Mouse (Mus musculus): Measurements from ENCODE around the gene Ell3. TPM values are rescaled to one million over a fixed set of nuclear protein-coding genes. Genes with fewer than 3 reads are reported as not detected.

Gene Ell3
- polyA plus RNA-seq, 1 experiment from 2014 or later = 2.5 TPM

DNA sequence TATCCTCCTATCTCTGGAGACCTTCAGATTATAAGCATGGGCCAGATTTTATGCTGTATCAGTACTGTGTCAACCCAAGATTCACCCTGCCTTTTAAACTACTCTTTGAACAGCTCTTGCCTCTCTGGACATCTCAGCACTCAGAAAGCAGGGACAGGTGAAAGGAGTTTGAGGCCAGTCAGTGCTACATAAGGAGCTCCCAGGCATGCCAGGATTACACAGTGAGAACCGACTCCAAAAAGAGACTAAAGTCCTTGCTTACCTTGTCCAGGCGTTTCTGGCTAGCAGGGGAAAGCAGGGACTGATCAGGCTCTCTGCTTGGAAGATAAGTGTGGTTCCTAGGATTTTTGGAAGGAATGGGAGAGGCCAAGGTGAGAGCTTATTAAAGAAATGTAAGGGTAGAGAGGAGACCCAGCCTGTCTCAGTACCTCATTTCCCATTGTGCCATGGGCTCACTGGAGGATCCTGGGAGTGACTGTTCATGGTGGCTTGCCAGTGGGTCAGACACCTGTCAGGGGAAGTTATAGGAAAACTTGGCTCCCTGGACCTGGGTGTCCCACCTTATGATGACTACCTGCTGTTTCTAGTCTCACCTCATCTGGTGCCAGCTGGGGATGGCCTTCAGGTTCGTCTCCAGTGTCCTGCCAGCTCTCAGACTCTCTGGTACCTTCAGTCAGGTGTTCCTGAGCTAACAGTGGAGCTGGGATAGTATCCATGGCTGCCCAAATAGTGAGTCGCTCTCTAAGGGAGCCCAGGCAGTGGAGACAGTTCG lies 3.1 kb downstream of the Ell3 start:
- H3K4me2 ChIP-seq (ENCODE audit: low read length) = no peak overlapping the region
- H3K4me1 ChIP-seq (replicated peaks; ENCODE audit: control insufficient read depth, insufficient read depth, low read length) = peaks cover 14% of the 10 kb centered on the region
- H3K9me3 ChIP-seq (ENCODE audit: control insufficient read depth, low read length) = no peaks in the 10 kb centered on the region
- no peak overlapping the region for H3K4me3 ChIP-seq (replicated peaks; ENCODE audit: low read length)
- peaks cover 5% of the 10 kb centered on the region; the same call in 1 of the 2 replicates for H3K27me3 ChIP-seq (replicated peaks; ENCODE audit: control insufficient read depth, insufficient read depth, low read length)
- WGBS = 54% methylated on average over 5 of the region's 5 CpGs
- no peak overlapping the region for H3K27ac ChIP-seq (ENCODE audit: low read length)
- no peak for ATAC-seq
- H3K9ac ChIP-seq (replicated peaks; ENCODE audit: low read depth, low read length) = no peak overlapping the region
- peaks cover 25% of the 10 kb centered on the region for H3K36me3 ChIP-seq (ENCODE audit: control insufficient read depth, insufficient read depth)

GRCm38 (mm10) chr2:121439746-121440145 lies 4.3 kb downstream of the Ell3 start:
- no peak overlapping the region for H3K4me2 ChIP-seq (ENCODE audit: low read length)
- H3K9me3 ChIP-seq (ENCODE audit: control insufficient read depth, low read length) = no peaks in the 10 kb centered on the region
- peaks cover 33% of the 10 kb centered on the region for H3K36me3 ChIP-seq (ENCODE audit: control insufficient read depth, insufficient read depth)
- ATAC-seq = no peak
- WGBS = 82% methylated on average over 4 of the region's 4 CpGs
- H3K4me3 ChIP-seq (replicated peaks; ENCODE audit: low read length) = no peak overlapping the region
- H3K4me1 ChIP-seq (replicated peaks; ENCODE audit: control insufficient read depth, insufficient read depth, low read length) = peaks cover 14% of the 10 kb centered on the region
- H3K27ac ChIP-seq (ENCODE audit: low read length) = no peak overlapping the region
- H3K27me3 ChIP-seq (replicated peaks; ENCODE audit: control insufficient read depth, insufficient read depth, low read length) = peaks cover 5% of the 10 kb centered on the region; the same call in 1 of the 2 replicates
- no peak overlapping the region for H3K9ac ChIP-seq (replicated peaks; ENCODE audit: low read depth, low read length)

DNA sequence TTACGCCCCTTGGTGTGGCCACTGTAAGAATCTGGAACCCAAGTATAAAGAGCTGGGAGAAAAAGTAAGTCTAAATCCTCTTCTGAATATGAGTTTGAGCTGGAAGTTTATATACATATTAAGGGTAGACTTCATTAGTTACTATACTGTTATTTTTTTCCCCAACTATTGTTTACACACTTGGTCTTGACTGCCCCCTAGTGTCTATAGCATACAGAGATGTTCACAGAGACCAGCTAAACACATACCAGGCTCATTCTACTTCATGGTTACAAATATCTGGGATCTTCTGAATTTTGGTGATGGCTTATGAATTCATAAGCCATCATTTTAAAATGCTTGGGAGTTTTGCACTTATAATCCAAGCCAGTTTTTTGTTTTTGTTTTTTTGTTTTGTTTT lies 9.2 kb downstream of the Ell3 start:
- WGBS = 89% methylated on average over 1 of the region's 1 CpGs
- H3K9ac ChIP-seq (replicated peaks; ENCODE audit: low read depth, low read length) = no peak overlapping the region
- no peaks in the 10 kb centered on the region for H3K27me3 ChIP-seq (replicated peaks; ENCODE audit: control insufficient read depth, insufficient read depth, low read length)
- no peaks in the 10 kb centered on the region for H3K4me1 ChIP-seq (replicated peaks; ENCODE audit: control insufficient read depth, insufficient read depth, low read length)
- H3K36me3 ChIP-seq (ENCODE audit: control insufficient read depth, insufficient read depth) = peaks cover 75% of the 10 kb centered on the region
- no peak overlapping the region for H3K4me2 ChIP-seq (ENCODE audit: low read length)
- no peak overlapping the region for H3K27ac ChIP-seq (ENCODE audit: low read length)
- no peak for ATAC-seq
- no peaks in the 10 kb centered on the region for H3K9me3 ChIP-seq (ENCODE audit: control insufficient read depth, low read length)
- H3K4me3 ChIP-seq (replicated peaks; ENCODE audit: low read length) = no peak overlapping the region

- no peak overlapping the region for H3K27ac ChIP-seq (ENCODE audit: low read length)
- no peaks in the 10 kb centered on the region for H3K4me1 ChIP-seq (replicated peaks; ENCODE audit: control insufficient read depth, insufficient read depth, low read length)
- H3K27me3 ChIP-seq (replicated peaks; ENCODE audit: control insufficient read depth, insufficient read depth, low read length) = no peaks in the 10 kb centered on the region
- H3K4me2 ChIP-seq (ENCODE audit: low read length) = no peak overlapping the region
- WGBS = 91% methylated on average over 2 of the region's 2 CpGs
- H3K4me3 ChIP-seq (replicated peaks; ENCODE audit: low read length) = no peak overlapping the region
- H3K36me3 ChIP-seq (ENCODE audit: control insufficient read depth, insufficient read depth) = peaks cover 26% of the 10 kb centered on the region
- no peak overlapping the region for H3K9ac ChIP-seq (replicated peaks; ENCODE audit: low read depth, low read length)
- no peaks in the 10 kb centered on the region for H3K9me3 ChIP-seq (ENCODE audit: control insufficient read depth, low read length)
- no peak for ATAC-seq
These were observed 18.2 kb downstream of the Ell3 start for GRCm38 (mm10) chr2:121425890-121426289.

DNA sequence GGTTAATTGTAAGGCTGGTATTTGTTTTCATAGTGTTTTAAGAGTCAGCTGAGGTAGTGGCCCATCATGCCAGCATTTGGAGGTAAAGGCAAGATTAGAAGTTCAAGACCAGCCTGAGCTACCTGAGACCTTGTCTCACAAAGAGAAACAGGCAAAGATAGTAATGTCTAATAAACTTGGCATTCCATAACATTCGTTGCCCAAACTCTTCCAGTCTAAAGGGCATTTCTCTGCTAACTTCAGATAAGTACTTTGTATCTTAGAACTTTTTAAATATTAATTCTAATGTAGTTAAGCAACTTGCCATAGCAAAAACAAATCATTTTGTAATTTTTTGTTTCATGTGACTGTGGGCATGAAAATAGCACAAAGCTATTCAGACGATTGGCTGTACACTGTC lies 20.9 kb downstream of the Ell3 start:
- Histone ChIP-seq H3K27me3 (replicated peaks; ENCODE audit: control insufficient read depth, insufficient read depth, low read length) (no peaks in the 10 kb centered on the region), H3K27ac (ENCODE audit: low read length) (no peak overlapping the region), H3K36me3 (ENCODE audit: control insufficient read depth, insufficient read depth) (peaks cover 9% of the 10 kb centered on the region), H3K4me1 (replicated peaks; ENCODE audit: control insufficient read depth, insufficient read depth, low read length) (no peaks in the 10 kb centered on the region), H3K9ac (replicated peaks; ENCODE audit: low read depth, low read length) (no peak overlapping the region), H3K4me2 (ENCODE audit: low read length) (no peak overlapping the region), H3K4me3 (replicated peaks; ENCODE audit: low read length) (no peak overlapping the region), H3K9me3 (ENCODE audit: control insufficient read depth, low read length) (no peaks in the 10 kb centered on the region)
- WGBS = 96% methylated on average over 2 of the region's 2 CpGs
- ATAC-seq = no peak

DNA sequence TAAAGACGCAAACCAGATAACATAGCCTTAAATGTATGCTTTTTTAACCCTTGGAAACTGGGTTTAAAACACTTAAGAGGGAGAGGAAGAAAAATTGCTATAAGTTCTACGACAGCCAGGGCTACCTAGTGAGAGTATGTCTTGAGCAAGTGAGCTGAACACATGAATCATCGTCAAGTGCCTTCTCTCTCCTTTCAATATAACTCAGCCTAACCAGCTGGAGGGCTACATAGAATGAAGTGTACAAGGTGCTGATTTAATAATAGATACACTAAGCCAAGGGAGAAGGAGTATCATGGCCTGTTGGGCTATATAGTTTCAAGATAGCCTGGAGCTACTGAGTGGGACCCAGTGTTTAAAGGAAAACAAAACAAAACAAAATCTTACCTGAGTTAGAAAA lies 25.6 kb downstream of the Ell3 start:
- H3K4me3 ChIP-seq (replicated peaks; ENCODE audit: low read length) = no peak overlapping the region
- H3K36me3 ChIP-seq (ENCODE audit: control insufficient read depth, insufficient read depth) = peaks cover 4% of the 10 kb centered on the region
- 95% methylated on average over 3 of the region's 3 CpGs for WGBS
- no peak for ATAC-seq
- H3K27me3 ChIP-seq (replicated peaks; ENCODE audit: control insufficient read depth, insufficient read depth, low read length) = no peaks in the 10 kb centered on the region
- H3K27ac ChIP-seq (ENCODE audit: low read length) = no peak overlapping the region
- H3K9ac ChIP-seq (replicated peaks; ENCODE audit: low read depth, low read length) = no peak overlapping the region
- no peak overlapping the region for H3K4me2 ChIP-seq (ENCODE audit: low read length)
- H3K9me3 ChIP-seq (ENCODE audit: control insufficient read depth, low read length) = no peaks in the 10 kb centered on the region
- H3K4me1 ChIP-seq (replicated peaks; ENCODE audit: control insufficient read depth, insufficient read depth, low read length) = peaks cover 17% of the 10 kb centered on the region

DNA sequence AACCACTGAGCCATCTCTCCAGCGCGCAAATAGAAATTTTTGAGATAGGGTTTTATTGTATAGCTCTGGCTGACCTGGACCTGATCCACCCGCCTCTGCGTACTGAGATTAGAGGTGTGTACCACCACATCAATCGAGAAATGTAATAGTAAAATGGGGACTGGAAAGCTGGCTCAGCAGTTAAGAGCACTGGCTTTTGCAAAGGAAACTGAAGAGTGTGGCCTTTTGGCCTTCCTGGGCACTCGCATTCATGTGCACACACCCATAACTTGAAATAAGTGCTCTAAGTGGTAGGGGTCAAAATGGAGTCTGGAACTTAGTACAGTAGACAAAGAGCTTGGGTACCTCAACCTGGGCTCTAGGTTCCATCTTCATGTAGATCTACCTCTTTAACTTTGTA lies 27.7 kb downstream of the Ell3 start:
- peaks cover 25% of the 10 kb centered on the region for H3K4me1 ChIP-seq (replicated peaks; ENCODE audit: control insufficient read depth, insufficient read depth, low read length)
- no peak overlapping the region for H3K4me2 ChIP-seq (ENCODE audit: low read length)
- no peaks in the 10 kb centered on the region for H3K9me3 ChIP-seq (ENCODE audit: control insufficient read depth, low read length)
- no peaks in the 10 kb centered on the region for H3K27me3 ChIP-seq (replicated peaks; ENCODE audit: control insufficient read depth, insufficient read depth, low read length)
- WGBS = 93% methylated on average over 6 of the region's 6 CpGs
- no peak overlapping the region for H3K27ac ChIP-seq (ENCODE audit: low read length)
- no peak overlapping the region for H3K4me3 ChIP-seq (replicated peaks; ENCODE audit: low read length)
- no peak overlapping the region for H3K9ac ChIP-seq (replicated peaks; ENCODE audit: low read depth, low read length)
- H3K36me3 ChIP-seq (ENCODE audit: control insufficient read depth, insufficient read depth) = no peaks in the 10 kb centered on the region; the same call in 1 of the 2 replicates
- ATAC-seq = no peak

- H3K27ac ChIP-seq (ENCODE audit: low read length) = no peak overlapping the region
- 75% methylated on average over 3 of the region's 3 CpGs for WGBS
- peak overlapping the region; percentile 60 for H3K4me2 ChIP-seq (ENCODE audit: low read length)
- H3K4me1 ChIP-seq (replicated peaks; ENCODE audit: control insufficient read depth, insufficient read depth, low read length) = peaks cover 25% of the 10 kb centered on the region
- H3K9ac ChIP-seq (replicated peaks; ENCODE audit: low read depth, low read length) = no peak overlapping the region
- ATAC-seq = no peak
- H3K9me3 ChIP-seq (ENCODE audit: control insufficient read depth, low read length) = no peaks in the 10 kb centered on the region
- H3K4me3 ChIP-seq (replicated peaks; ENCODE audit: low read length) = peak overlapping the region; percentile 74; the same call in 1 of the 2 replicates
- H3K36me3 ChIP-seq (ENCODE audit: control insufficient read depth, insufficient read depth) = no peaks in the 10 kb centered on the region; the same call in 1 of the 2 replicates
- H3K27me3 ChIP-seq (replicated peaks; ENCODE audit: control insufficient read depth, insufficient read depth, low read length) = no peaks in the 10 kb centered on the region
These were observed 28.5 kb downstream of the Ell3 start for GRCm38 (mm10) chr2:121415591-121415990.

DNA sequence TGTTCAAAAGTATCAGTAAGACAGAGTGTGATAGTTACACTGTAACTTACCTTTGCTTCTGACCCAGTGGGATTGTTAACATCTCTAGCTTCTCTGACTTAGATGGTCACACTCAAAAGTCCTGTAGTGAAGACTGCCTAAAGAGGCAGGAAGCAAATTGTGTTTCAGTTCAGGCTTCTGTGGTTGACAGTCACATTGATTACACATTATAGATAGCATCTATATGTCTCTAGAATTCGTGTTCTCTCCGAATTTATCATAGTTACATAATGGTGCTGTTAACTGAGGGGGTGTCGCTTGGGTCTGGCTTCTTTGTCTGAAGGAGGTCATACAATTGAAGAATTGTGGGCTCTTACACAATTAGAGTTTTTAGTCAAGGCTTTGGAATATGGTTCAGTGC lies 29.0 kb downstream of the Ell3 start:
- no peak for ATAC-seq
- H3K27ac ChIP-seq (ENCODE audit: low read length) = no peak overlapping the region
- H3K9ac ChIP-seq (replicated peaks; ENCODE audit: low read depth, low read length) = peak overlapping the region; percentile 85; the same call in 1 of the 2 replicates
- H3K9me3 ChIP-seq (ENCODE audit: control insufficient read depth, low read length) = no peaks in the 10 kb centered on the region
- peaks cover 25% of the 10 kb centered on the region for H3K4me1 ChIP-seq (replicated peaks; ENCODE audit: control insufficient read depth, insufficient read depth, low read length)
- peak overlapping the region; percentile 60 for H3K4me2 ChIP-seq (ENCODE audit: low read length)
- no peaks in the 10 kb centered on the region; the same call in 1 of the 2 replicates for H3K36me3 ChIP-seq (ENCODE audit: control insufficient read depth, insufficient read depth)
- no peaks in the 10 kb centered on the region for H3K27me3 ChIP-seq (replicated peaks; ENCODE audit: control insufficient read depth, insufficient read depth, low read length)
- H3K4me3 ChIP-seq (replicated peaks; ENCODE audit: low read length) = peak overlapping the region; percentile 74
- 55% methylated on average over 3 of the region's 3 CpGs for WGBS

Measured in forebrain, embryonic 16.5 days (tissue).